Mouse (Mus musculus): ENCODE data around the gene Tnfsf9. TPM values are rescaled to one million over a fixed set of nuclear protein-coding genes. Genes with fewer than 3 reads are reported as not detected.

Gene Tnfsf9
- 10 to 100 TPM in 1 of 2 experiments, 1 to 10 TPM in 1; 5.8 to 14.8 TPM for polyA plus RNA-seq (2017; shearing (Covaris generic))

GRCm38 (mm10) chr17:57105181-57106034 lies at the start of gene Tnfsf9:
Gene Tnfsf9 (plus strand): TSS chr17:57105325.

GRCm38 (mm10) chr17:57058891-57059485 lies 46.1 kb upstream of the Tnfsf9 start, which contains the start of gene Crb3:
Gene Crb3 (plus strand): TSS chr17:57059105.

GRCm38 (mm10) chr17:57059486-57059977 lies 45.6 kb upstream of the Tnfsf9 start, which contains the start of gene Slc25a23:
Gene Slc25a23 (minus strand): TSS chr17:57059863.

GRCm38 (mm10) chr17:57078336-57078735 lies 26.8 kb upstream of the Tnfsf9 start, which contains the start of gene Dennd1c:
Gene Dennd1c (minus strand): TSS chr17:57078514.

GRCm38 (mm10) chr17:57087049-57087832 lies 17.9 kb upstream of the Tnfsf9 start, which contains the start of gene Tubb4a:
Gene Tubb4a (minus strand): TSS chr17:57087782.

GRCm38 (mm10) chr17:57148994-57149803 lies 44.1 kb downstream of the Tnfsf9 start, which contains the start of gene Cd70:
Gene Cd70 (minus strand): TSS chr17:57149777.

Other genes with a start within 250 kb of the Tnfsf9 start
- gene Acsbg2, start 230.9 kb upstream of the Tnfsf9 start, polyA plus RNA-seq (2017; shearing (Covaris generic)), result under 1 TPM; 0.13 to 0.84 TPM
- under 1 TPM; 0.36 to 0.72 TPM for gene 1700061G19Rik, start 229.8 kb upstream of the Tnfsf9 start, polyA plus RNA-seq (2017; shearing (Covaris generic))
- 10 to 100 TPM; 37.5 to 38.6 TPM for gene Mllt1, start 169.9 kb upstream of the Tnfsf9 start, polyA plus RNA-seq (2017; shearing (Covaris generic))
- gene Acer1, start 123.2 kb upstream of the Tnfsf9 start, polyA plus RNA-seq (2017; shearing (Covaris generic)), result not detected
- 10 to 100 TPM; 70.9 to 88.2 TPM for gene Clpp, start 115.0 kb upstream of the Tnfsf9 start, polyA plus RNA-seq (2017; shearing (Covaris generic))
- 10 to 100 TPM; 31.4 to 37.2 TPM for gene Alkbh7, start 108.0 kb upstream of the Tnfsf9 start, polyA plus RNA-seq (2017; shearing (Covaris generic))
- 1 to 10 TPM; 1.2 to 2.1 TPM for gene Pspn, start 105.3 kb upstream of the Tnfsf9 start, polyA plus RNA-seq (2017; shearing (Covaris generic))
- gene Gtf2f1, start 94.0 kb upstream of the Tnfsf9 start, polyA plus RNA-seq (2017; shearing (Covaris generic)), result 10 to 100 TPM; 88.5 to 98.7 TPM
- gene Gm17949, start 93.9 kb upstream of the Tnfsf9 start, polyA plus RNA-seq (2017; shearing (Covaris generic)), result 1 to 10 TPM; 1.5 to 1.6 TPM
- 10 to 100 TPM; 34.8 to 42.0 TPM for gene Khsrp, start 73.8 kb upstream of the Tnfsf9 start, polyA plus RNA-seq (2017; shearing (Covaris generic))
- not detected for gene Slc25a41, start 63.7 kb upstream of the Tnfsf9 start, polyA plus RNA-seq (2017; shearing (Covaris generic))
- gene Crb3, start 46.2 kb upstream of the Tnfsf9 start, polyA plus RNA-seq (2017; shearing (Covaris generic)), result 1 to 10 TPM; 3.5 to 6.3 TPM
- gene Slc25a23, start 45.5 kb upstream of the Tnfsf9 start, polyA plus RNA-seq (2017; shearing (Covaris generic)), result 1 to 10 TPM; 4.1 to 9.8 TPM
- gene Dennd1c, start 26.8 kb upstream of the Tnfsf9 start, polyA plus RNA-seq (2017; shearing (Covaris generic)), result 100 to 1,000 TPM; 268 to 282 TPM
- gene Tubb4a, start 17.5 kb upstream of the Tnfsf9 start, polyA plus RNA-seq (2017; shearing (Covaris generic)), result 1 to 10 TPM; 1.6 to 1.8 TPM
- 1 to 10 TPM in 1 of 2 experiments, under 1 TPM in 1; 0.51 to 1.9 TPM for gene Cd70, start 44.5 kb downstream of the Tnfsf9 start, polyA plus RNA-seq (2017; shearing (Covaris generic))
- 10 to 100 TPM in 1 of 2 experiments, 1 to 10 TPM in 1; 8.8 to 23.0 TPM for gene Tnfsf14, start 88.9 kb downstream of the Tnfsf9 start, polyA plus RNA-seq (2017; shearing (Covaris generic))
- gene C3, start 122.8 kb downstream of the Tnfsf9 start, polyA plus RNA-seq (2017; shearing (Covaris generic)), result under 1 TPM; 0.70 to 0.71 TPM
- gene Gpr108, start 143.1 kb downstream of the Tnfsf9 start, polyA plus RNA-seq (2017; shearing (Covaris generic)), result 10 to 100 TPM; 75.0 to 81.8 TPM
- 1 to 10 TPM; 5.5 to 9.6 TPM for gene Trip10, start 144.1 kb downstream of the Tnfsf9 start, polyA plus RNA-seq (2017; shearing (Covaris generic))
- gene Vav1, start 173.8 kb downstream of the Tnfsf9 start, polyA plus RNA-seq (2017; shearing (Covaris generic)), result 100 to 1,000 TPM; 171 to 245 TPM

Data from inflammation-experienced regulatory T-cells (primary cell).